Mouse (Mus musculus): Measurements from ENCODE around the gene Insyn1.

- TF ChIP-seq MXI1 (IDR thresholded peaks at IDR 0.05; ENCODE audit: low read depth, low read length): no peak
- TF ChIP-seq EP300 (IDR thresholded peaks at IDR 0.05; ENCODE audit: low read length): no peak
- TF ChIP-seq CTCF (conservative IDR thresholded peaks at IDR 0.05 in 1 of 2, IDR thresholded peaks at IDR 0.05 in 1 of 2; ENCODE audit: low read depth in 2 of 2, low read length in 2 of 2): no peak
- TF ChIP-seq POLR2A (IDR thresholded peaks at IDR 0.05; ENCODE audit: low read depth, low read length): no peak
- TF ChIP-seq ZMIZ1 (IDR thresholded peaks at IDR 0.05; ENCODE audit: low read depth, low read length): no peak
- no peak for TF ChIP-seq GABPA (IDR thresholded peaks at IDR 0.05; ENCODE audit: insufficient replicate concordance, low read depth, low read length)
- TF ChIP-seq RCOR1 (conservative IDR thresholded peaks at IDR 0.05; ENCODE audit: low read depth, low read length): no peak
- TF ChIP-seq MAX (IDR thresholded peaks at IDR 0.05; ENCODE audit: low read length): no peak
These were observed 56.5 kb downstream of the Insyn1 start for GRCm38 (mm10) chr9:58544879-58545324.

All from CH12.LX (cell line).